Mouse (Mus musculus) G1E (cell line): ENCODE measurements around the gene Brpf1.

Source experiments
- CTCF ChIP-seq: IDR thresholded peaks from 2 replicates; pipeline ENCODE4 v1.5.1; 2012; ENCODE audit warnings: low read depth, low read length, inconsistent platforms, mixed read lengths
- GATA1 ChIP-seq: IDR thresholded peaks from 2 replicates; pipeline ENCODE4 v1.6.1; 2012; ENCODE audit warnings: borderline replicate concordance, low read length, inconsistent platforms, mixed read lengths
- POLR2AphosphoS5 ChIP-seq: IDR thresholded peaks from 2 replicates; pipeline ENCODE4 v1.6.1; 2012; ENCODE audit warnings: low read depth, low read length, inconsistent platforms; ENCODE audit not compliant: insufficient replicate concordance
- TAL1 ChIP-seq: conservative IDR thresholded peaks from 2 replicates; pipeline ENCODE4 v1.6.1; 2012; ENCODE audit warnings: low read depth, low read length, inconsistent platforms, mixed read lengths

DNA sequence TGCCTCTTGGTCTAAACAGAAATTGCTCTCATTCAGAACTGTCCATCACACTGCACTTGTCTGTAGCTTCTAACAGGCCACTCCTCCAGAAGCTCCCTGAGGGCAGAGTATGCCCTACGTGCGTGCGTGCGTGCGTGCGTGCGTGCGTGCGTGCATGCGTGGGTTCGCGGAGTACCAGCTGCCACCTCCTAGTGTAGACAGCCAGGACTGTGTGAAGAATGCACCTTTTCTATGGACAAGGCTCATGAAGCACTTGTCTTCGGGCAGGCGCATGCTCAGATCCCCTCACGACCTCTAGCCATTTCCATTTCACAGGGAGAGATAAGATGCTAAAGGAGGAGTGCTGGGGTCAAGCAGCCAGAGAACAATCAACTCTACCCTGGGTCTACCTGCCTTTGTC is 17.6 kb upstream of the Brpf1 start:
- TF ChIP-seq CTCF, result no peak
- no peak for TF ChIP-seq GATA1
- TF ChIP-seq TAL1, result no peak
- TF ChIP-seq POLR2AphosphoS5, result no peak
